Mouse (Mus musculus): ENCODE measurements around the gene Gm5565. TPM values are rescaled to one million over a fixed set of nuclear protein-coding genes. Genes with fewer than 3 reads are reported as not detected.
"Not testable (repeated sequence)": the region's sequence is repeated elsewhere in the genome, so short reads cannot be mapped to it uniquely, and the experiment has no call there.

Gene Gm5565
- polyA plus RNA-seq, 1 experiment from 2014 or later, result not detected

GRCm38 (mm10) chr5:146172744-146173143 lies 12.4 kb upstream of the Gm5565 start:
- not testable (repeated sequence) for H3K4me3 ChIP-seq (ENCODE audit: low read depth, low read length); H3K9ac ChIP-seq (replicated peaks); H3K4me2 ChIP-seq (ENCODE audit: low read depth, low read length); H3K36me3 ChIP-seq (replicated peaks; ENCODE audit: insufficient read depth, low read length); ATAC-seq; H3K27ac ChIP-seq (ENCODE audit: low read depth); H3K9me3 ChIP-seq (ENCODE audit: low read length); H3K27me3 ChIP-seq (ENCODE audit: insufficient read depth, low read length); H3K4me1 ChIP-seq (ENCODE audit: insufficient read depth)
- peak; percentile 53 for TF ChIP-seq CTCF (IDR thresholded peaks at IDR 0.05; ENCODE audit: low read depth)
- 48% methylated on average over 4 of the region's 4 CpGs for WGBS (ENCODE audit: insufficient replicate concordance)
- peak; percentile 30 for DNase-seq

GRCm38 (mm10) chr5:146170621-146171020 lies 10.3 kb upstream of the Gm5565 start, which contains the start of gene Gm6309:
TSS of gene Gm6309 (minus strand) at chr5:146170721.
- not testable (repeated sequence) for DNase-seq; H3K36me3 ChIP-seq (replicated peaks; ENCODE audit: insufficient read depth, low read length); H3K27me3 ChIP-seq (ENCODE audit: insufficient read depth, low read length); H3K9ac ChIP-seq (replicated peaks); ATAC-seq; H3K9me3 ChIP-seq (ENCODE audit: low read length); H3K27ac ChIP-seq (ENCODE audit: low read depth); H3K4me3 ChIP-seq (ENCODE audit: low read depth, low read length); H3K4me2 ChIP-seq (ENCODE audit: low read depth, low read length); H3K4me1 ChIP-seq (ENCODE audit: insufficient read depth)
- 72% methylated on average over 2 of the region's 2 CpGs for WGBS (ENCODE audit: insufficient replicate concordance)

- not testable (repeated sequence) for H3K27me3 ChIP-seq (ENCODE audit: insufficient read depth, low read length); H3K27ac ChIP-seq (ENCODE audit: low read depth); H3K36me3 ChIP-seq (replicated peaks; ENCODE audit: insufficient read depth, low read length); H3K9ac ChIP-seq (replicated peaks); H3K4me1 ChIP-seq (ENCODE audit: insufficient read depth); DNase-seq; H3K4me2 ChIP-seq (ENCODE audit: low read depth, low read length); ATAC-seq; H3K9me3 ChIP-seq (ENCODE audit: low read length); H3K4me3 ChIP-seq (ENCODE audit: low read depth, low read length)
- 73% methylated on average over 4 of the region's 4 CpGs for WGBS (ENCODE audit: insufficient replicate concordance)
Observed at GRCm38 (mm10) chr5:146158326-146158725, 2.0 kb downstream of the Gm5565 start.

GRCm38 (mm10) chr5:146150454-146150853 lies 9.9 kb downstream of the Gm5565 start:
- no peaks in the 10 kb centered on the region for H3K36me3 ChIP-seq (replicated peaks; ENCODE audit: insufficient read depth, low read length)
- H3K4me1 ChIP-seq (ENCODE audit: insufficient read depth), result no peaks in the 10 kb centered on the region
- H3K27me3 ChIP-seq (ENCODE audit: insufficient read depth, low read length), result no peaks in the 10 kb centered on the region
- ATAC-seq (no peak), DNase-seq (no peak)
- no peak overlapping the region for H3K4me2 ChIP-seq (ENCODE audit: low read depth, low read length)
- no peak for TF ChIP-seq EP300 (IDR thresholded peaks at IDR 0.05; ENCODE audit: low read depth)
- TF ChIP-seq CTCF (IDR thresholded peaks at IDR 0.05; ENCODE audit: low read depth), result no peak
- WGBS (ENCODE audit: insufficient replicate concordance), result 61% methylated on average over 3 of the region's 3 CpGs
- H3K9ac ChIP-seq (replicated peaks), result no peak overlapping the region
- no peaks in the 10 kb centered on the region for H3K9me3 ChIP-seq (ENCODE audit: low read length)
- no peak overlapping the region for H3K4me3 ChIP-seq (ENCODE audit: low read depth, low read length)
- no peak overlapping the region for H3K27ac ChIP-seq (ENCODE audit: low read depth)

GRCm38 (mm10) chr5:146147903-146148302 lies 12.4 kb downstream of the Gm5565 start:
- no peak overlapping the region for H3K27ac ChIP-seq (ENCODE audit: low read depth)
- TF ChIP-seq CTCF (IDR thresholded peaks at IDR 0.05; ENCODE audit: low read depth) (peak; percentile 26; the same call in 1 of the 2 replicates), EP300 (IDR thresholded peaks at IDR 0.05; ENCODE audit: low read depth) (no peak)
- H3K9me3 ChIP-seq (ENCODE audit: low read length), result no peaks in the 10 kb centered on the region
- no peak for DNase-seq
- H3K4me2 ChIP-seq (ENCODE audit: low read depth, low read length), result no peak overlapping the region
- H3K36me3 ChIP-seq (replicated peaks; ENCODE audit: insufficient read depth, low read length), result no peaks in the 10 kb centered on the region
- ATAC-seq, result no peak
- no peaks in the 10 kb centered on the region for H3K4me1 ChIP-seq (ENCODE audit: insufficient read depth)
- H3K4me3 ChIP-seq (ENCODE audit: low read depth, low read length), result no peak overlapping the region
- H3K27me3 ChIP-seq (ENCODE audit: insufficient read depth, low read length), result no peaks in the 10 kb centered on the region
- WGBS (ENCODE audit: insufficient replicate concordance), result 37% methylated on average over 2 of the region's 2 CpGs
- H3K9ac ChIP-seq (replicated peaks), result no peak overlapping the region

Other genes starting within 250 kb of the Gm5565 start
- 281 and 351 TPM in 2 replicates for gene Cyp3a25, start 150.9 kb downstream of the Gm5565 start, polyA plus RNA-seq (2015; fragmentation: Nextera tagmentation; extraction: Ambion mirVana)
- gene Cyp3a59, start 81.3 kb downstream of the Gm5565 start, polyA plus RNA-seq (2015; fragmentation: Nextera tagmentation; extraction: Ambion mirVana), result 19.2 and 31.0 TPM in 2 replicates
- not detected in 2 replicates for gene Gm6309, start 10.2 kb upstream of the Gm5565 start, polyA plus RNA-seq (2015; fragmentation: Nextera tagmentation; extraction: Ambion mirVana)
- gene 1700001J03Rik, start 24.8 kb upstream of the Gm5565 start, polyA plus RNA-seq (2015; fragmentation: Nextera tagmentation; extraction: Ambion mirVana), result not detected in 2 replicates
- 21.4 and 21.9 TPM in 2 replicates for gene Rnf6, start 61.0 kb upstream of the Gm5565 start, polyA plus RNA-seq (2015; fragmentation: Nextera tagmentation; extraction: Ambion mirVana)
- gene Cdk8, start 70.7 kb upstream of the Gm5565 start, polyA plus RNA-seq (2015; fragmentation: Nextera tagmentation; extraction: Ambion mirVana), result 11.4 and 12.0 TPM in 2 replicates
- gene Wasf3, start 224.4 kb upstream of the Gm5565 start, polyA plus RNA-seq (2015; fragmentation: Nextera tagmentation; extraction: Ambion mirVana), result not detected in 2 replicates

Measured in liver, postnatal 0 days (tissue).